Mouse (Mus musculus): Measurements from ENCODE around the gene Adamts3. TPM values are rescaled to one million over a fixed set of nuclear protein-coding genes. Genes with fewer than 3 reads are reported as not detected.

Adamts3 gene
- polyA plus RNA-seq (2015; fragmentation: Nextera tagmentation; extraction: Ambion mirVana) = 3.9 and 4.4 TPM in 2 replicates

DNA sequence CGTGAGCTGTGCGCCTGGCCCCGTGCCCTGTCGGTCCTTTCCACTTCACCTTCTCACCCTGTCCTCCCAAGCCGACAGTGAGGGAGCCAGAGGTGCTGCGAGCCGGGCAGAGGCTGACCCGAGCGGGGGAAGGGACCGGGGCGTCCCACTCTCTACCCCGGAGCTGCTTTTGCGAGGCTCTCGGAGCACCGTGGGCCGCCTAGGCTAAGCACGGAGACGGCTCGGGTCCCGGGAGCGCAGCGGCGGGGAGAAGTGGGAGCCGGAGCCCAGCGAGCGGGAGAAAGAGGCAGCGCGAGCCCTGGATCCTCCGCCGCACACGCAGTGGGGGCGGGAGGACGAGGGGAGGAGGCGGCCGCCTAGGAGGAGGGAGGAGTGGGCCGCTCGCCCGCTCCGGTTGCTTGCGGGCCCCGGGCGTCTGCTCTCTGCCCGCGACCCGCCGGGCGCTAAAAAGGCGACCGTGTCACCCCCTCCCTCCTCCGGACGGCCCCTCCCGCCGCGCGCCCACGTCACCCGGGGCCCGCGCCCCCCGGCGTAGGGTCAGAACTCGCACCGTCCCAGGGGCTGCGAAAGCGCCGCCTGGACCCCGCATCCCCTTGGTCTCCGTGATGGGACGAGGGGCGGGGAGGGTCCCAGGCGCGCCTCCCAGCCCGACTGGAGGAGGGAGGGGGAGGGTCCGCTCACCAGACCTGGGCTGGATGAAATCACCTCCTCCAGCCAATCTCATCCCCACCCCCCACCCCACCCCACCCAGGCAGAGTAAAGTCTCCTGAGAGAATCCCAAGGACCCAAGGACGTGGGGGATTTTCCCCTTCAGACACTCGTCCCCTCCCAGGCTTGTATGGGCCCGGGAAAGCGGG is at the start of gene Adamts3:
TSS of gene Adamts3 (minus strand) at position 284 of the 857 bp plus-strand sequence.
- peak within 1 kb of the TSS; percentile 99 for H3K4me2 ChIP-seq (ENCODE audit: low read length)
- H3K9me3 ChIP-seq (ENCODE audit: control insufficient read depth, low read length) = 0 out of 2 replicates have a peak, but pooled peaks cover 2% of the 10 kb centered on the region
- peak within 1 kb of the TSS; percentile 76 for H3K4me3 ChIP-seq (ENCODE audit: low read length)
- no peaks in the 10 kb centered on the region for H3K27me3 ChIP-seq (replicated peaks; ENCODE audit: control insufficient read depth, insufficient read depth, low read length)
- H3K4me1 ChIP-seq (ENCODE audit: control insufficient read depth, insufficient read depth, low read depth, low read length) = peaks cover 2% of the 10 kb centered on the region; the same call in 1 of the 2 replicates
- no peaks in the 10 kb centered on the region for H3K36me3 ChIP-seq (ENCODE audit: control insufficient read depth, insufficient read depth, low read length)
- under 1% methylated on average over 49 of the region's 78 CpGs for WGBS
- H3K9ac ChIP-seq (ENCODE audit: low read depth, low read length) = peak within 1 kb of the TSS; percentile 84
- peak within 1 kb of the TSS; percentile 66; the same call in 1 of the 2 replicates for H3K27ac ChIP-seq (ENCODE audit: low read depth, low read length)
- ATAC-seq = peak; percentile 88

DNA sequence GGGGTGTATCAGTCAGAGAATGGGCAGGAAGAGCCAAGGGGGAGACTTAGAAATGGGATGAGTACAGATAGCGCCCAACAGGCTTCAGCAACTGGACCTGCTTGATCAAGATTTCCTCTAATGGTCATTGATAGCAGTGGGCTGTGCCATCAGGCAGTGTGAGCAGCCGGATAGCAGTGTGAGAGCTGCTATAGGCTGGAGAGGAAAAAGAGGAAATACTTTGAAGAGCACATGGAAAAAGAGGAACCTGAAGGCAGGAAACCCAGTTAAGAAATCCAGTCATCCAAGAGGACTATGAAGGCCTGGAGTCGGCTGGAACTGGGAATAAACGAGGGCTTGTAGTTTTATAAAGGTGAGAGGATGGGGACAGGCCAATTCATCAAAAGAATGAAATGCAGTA is 48.4 kb upstream of the Adamts3 start:
- Histone ChIP-seq H3K36me3 (ENCODE audit: control insufficient read depth, insufficient read depth, low read length) (no peaks in the 10 kb centered on the region), H3K4me2 (ENCODE audit: low read length) (no peak overlapping the region), H3K9ac (ENCODE audit: low read depth, low read length) (no peak overlapping the region), H3K4me3 (ENCODE audit: low read length) (no peak overlapping the region), H3K9me3 (ENCODE audit: control insufficient read depth, low read length) (no peaks in the 10 kb centered on the region), H3K27ac (ENCODE audit: low read depth, low read length) (no peak overlapping the region), H3K4me1 (ENCODE audit: control insufficient read depth, insufficient read depth, low read depth, low read length) (no peaks in the 10 kb centered on the region), H3K27me3 (replicated peaks; ENCODE audit: control insufficient read depth, insufficient read depth, low read length) (no peaks in the 10 kb centered on the region)
- WGBS = 87% methylated on average over 4 of the region's 4 CpGs
- ATAC-seq = no peak

DNA sequence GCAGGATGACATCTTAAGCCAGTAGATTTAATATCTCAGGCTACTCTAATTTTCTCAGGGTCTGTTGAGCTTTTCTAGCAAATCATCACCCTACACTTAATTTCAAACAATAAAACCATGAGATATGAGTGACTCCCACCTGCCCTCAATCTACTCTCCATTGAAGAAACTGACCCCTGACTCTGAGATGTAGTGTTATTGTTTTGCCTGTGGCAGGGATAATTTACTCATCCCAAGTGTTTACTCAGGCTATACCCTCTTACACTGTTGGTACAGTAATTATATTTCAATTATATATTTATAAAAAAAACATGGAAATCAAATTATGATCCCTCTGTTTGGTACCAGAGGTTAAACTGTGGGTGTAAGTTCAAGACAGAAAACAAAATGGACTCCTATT is 29.2 kb upstream of the Adamts3 start:
- ATAC-seq = 0 out of 2 replicates have a peak, but pooled peaks have one; percentile 50
- no peak overlapping the region for H3K27ac ChIP-seq (ENCODE audit: low read depth, low read length)
- H3K4me2 ChIP-seq (ENCODE audit: low read length) = no peak overlapping the region
- H3K4me3 ChIP-seq (ENCODE audit: low read length) = no peak overlapping the region
- no peaks in the 10 kb centered on the region for H3K27me3 ChIP-seq (replicated peaks; ENCODE audit: control insufficient read depth, insufficient read depth, low read length)
- no peak overlapping the region for H3K9ac ChIP-seq (ENCODE audit: low read depth, low read length)
- no peaks in the 10 kb centered on the region for H3K36me3 ChIP-seq (ENCODE audit: control insufficient read depth, insufficient read depth, low read length)
- no peaks in the 10 kb centered on the region for H3K9me3 ChIP-seq (ENCODE audit: control insufficient read depth, low read length)
- H3K4me1 ChIP-seq (ENCODE audit: control insufficient read depth, insufficient read depth, low read depth, low read length) = no peaks in the 10 kb centered on the region

DNA sequence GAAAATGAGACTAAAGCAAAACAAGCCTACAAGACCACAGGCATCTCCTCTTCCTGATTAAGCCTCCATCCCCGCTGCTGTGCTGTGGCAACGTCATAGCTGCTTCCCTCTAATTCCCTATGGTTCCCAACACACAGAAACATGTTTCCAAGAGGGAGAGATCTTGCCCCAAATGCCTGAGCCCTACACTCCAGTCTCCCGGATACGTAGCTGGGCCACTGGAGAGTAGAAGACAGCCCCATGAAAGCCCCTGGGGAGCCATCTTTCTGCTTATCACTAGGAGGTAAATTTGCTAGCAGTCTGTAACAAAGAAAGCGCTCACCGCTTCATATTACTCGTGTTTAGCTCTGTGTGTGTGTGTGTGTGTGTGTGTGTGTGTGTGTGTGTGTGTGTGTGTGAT is 28.8 kb upstream of the Adamts3 start:
- H3K27ac ChIP-seq (ENCODE audit: low read depth, low read length) = no peak overlapping the region
- peak overlapping the region; percentile 19 for H3K4me2 ChIP-seq (ENCODE audit: low read length)
- H3K4me1 ChIP-seq (ENCODE audit: control insufficient read depth, insufficient read depth, low read depth, low read length) = no peaks in the 10 kb centered on the region
- no peaks in the 10 kb centered on the region for H3K9me3 ChIP-seq (ENCODE audit: control insufficient read depth, low read length)
- peak; percentile 85 for ATAC-seq
- no peak overlapping the region for H3K9ac ChIP-seq (ENCODE audit: low read depth, low read length)
- WGBS = 22% methylated on average over 7 of the region's 7 CpGs
- no peaks in the 10 kb centered on the region for H3K27me3 ChIP-seq (replicated peaks; ENCODE audit: control insufficient read depth, insufficient read depth, low read length)
- H3K36me3 ChIP-seq (ENCODE audit: control insufficient read depth, insufficient read depth, low read length) = no peaks in the 10 kb centered on the region
- no peak overlapping the region for H3K4me3 ChIP-seq (ENCODE audit: low read length)

DNA sequence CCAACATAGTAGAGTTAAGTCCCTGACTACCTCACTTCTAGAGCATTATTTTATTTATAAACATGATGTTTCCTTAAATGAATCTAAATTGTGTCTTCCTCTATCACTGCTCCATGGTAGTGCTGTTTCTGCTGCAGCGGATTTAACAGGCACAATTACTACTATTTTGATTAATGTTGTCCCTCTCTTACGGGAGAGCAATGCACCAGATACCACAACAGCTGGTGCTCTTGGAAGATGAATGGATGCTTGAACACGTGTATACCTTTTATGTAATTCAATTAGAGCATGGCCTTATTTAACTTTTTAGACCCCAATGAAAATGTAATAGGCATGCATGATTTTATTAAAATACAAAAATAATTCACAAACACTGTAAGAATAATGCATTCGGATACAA is 28.4 kb upstream of the Adamts3 start:
- WGBS = 47% methylated on average over 4 of the region's 4 CpGs
- Histone ChIP-seq H3K9me3 (ENCODE audit: control insufficient read depth, low read length) (no peaks in the 10 kb centered on the region), H3K36me3 (ENCODE audit: control insufficient read depth, insufficient read depth, low read length) (no peaks in the 10 kb centered on the region), H3K27ac (ENCODE audit: low read depth, low read length) (no peak overlapping the region), H3K9ac (ENCODE audit: low read depth, low read length) (no peak overlapping the region), H3K4me3 (ENCODE audit: low read length) (no peak overlapping the region), H3K27me3 (replicated peaks; ENCODE audit: control insufficient read depth, insufficient read depth, low read length) (no peaks in the 10 kb centered on the region), H3K4me2 (ENCODE audit: low read length) (no peak overlapping the region), H3K4me1 (ENCODE audit: control insufficient read depth, insufficient read depth, low read depth, low read length) (no peaks in the 10 kb centered on the region)
- ATAC-seq = peak; percentile 67; the same call in 1 of the 2 replicates

DNA sequence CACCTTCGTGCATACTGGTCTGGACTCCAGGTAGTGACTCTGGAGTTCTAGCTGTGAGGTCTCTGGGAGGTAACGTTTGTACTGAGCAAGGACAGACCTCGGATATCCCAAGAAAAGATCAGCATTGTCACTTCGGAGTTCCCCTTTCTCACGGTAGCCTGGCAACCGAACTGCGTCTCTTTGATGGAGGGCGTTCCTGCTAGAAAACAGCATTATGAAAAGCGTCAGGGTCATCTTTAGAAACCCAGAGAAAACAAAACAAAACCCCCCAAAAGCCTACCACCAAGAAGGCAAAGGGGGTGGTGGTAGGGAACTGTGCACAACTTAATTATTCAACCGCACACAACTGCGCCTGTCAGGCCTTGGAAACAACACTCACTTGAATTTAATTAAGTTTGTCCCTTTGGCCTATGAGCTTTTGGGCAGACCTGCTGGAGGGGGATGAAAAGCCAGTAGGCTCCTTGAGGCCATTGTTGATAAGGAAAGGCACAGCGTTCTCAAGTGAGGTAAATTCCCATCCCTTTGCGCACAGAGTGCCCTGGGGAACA is 23.8 kb upstream of the Adamts3 start:
- H3K9ac ChIP-seq (ENCODE audit: low read depth, low read length) = no peak overlapping the region
- no peak overlapping the region for H3K4me3 ChIP-seq (ENCODE audit: low read length)
- H3K4me2 ChIP-seq (ENCODE audit: low read length) = no peak overlapping the region
- H3K9me3 ChIP-seq (ENCODE audit: control insufficient read depth, low read length) = no peaks in the 10 kb centered on the region
- no peak; the same call in 1 of the 2 replicates for ATAC-seq
- H3K36me3 ChIP-seq (ENCODE audit: control insufficient read depth, insufficient read depth, low read length) = no peaks in the 10 kb centered on the region
- no peak overlapping the region for H3K27ac ChIP-seq (ENCODE audit: low read depth, low read length)
- WGBS = 15% methylated on average over 13 of the region's 13 CpGs
- no peaks in the 10 kb centered on the region for H3K27me3 ChIP-seq (replicated peaks; ENCODE audit: control insufficient read depth, insufficient read depth, low read length)
- H3K4me1 ChIP-seq (ENCODE audit: control insufficient read depth, insufficient read depth, low read depth, low read length) = no peaks in the 10 kb centered on the region

DNA sequence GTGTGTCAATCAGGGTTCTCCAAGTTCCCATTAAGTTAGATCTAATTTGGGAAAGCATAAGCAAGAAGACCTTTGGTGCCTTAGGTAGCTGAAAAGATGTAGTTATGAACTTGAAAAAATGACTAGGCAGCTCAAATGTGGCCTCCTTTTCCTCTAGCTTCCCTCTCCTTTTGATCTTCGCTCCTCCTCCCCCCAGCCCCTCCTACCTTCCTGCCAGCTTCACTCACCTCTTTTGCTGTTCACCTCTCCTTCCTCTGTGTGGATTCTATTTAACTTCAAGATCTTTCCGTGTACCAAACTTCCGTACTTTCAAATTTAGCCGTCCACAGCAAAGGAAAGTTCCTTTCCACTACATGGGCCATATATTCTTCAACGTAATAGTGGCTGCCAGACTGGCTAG is 17.9 kb upstream of the Adamts3 start:
- Histone ChIP-seq H3K27ac (ENCODE audit: low read depth, low read length) (no peak overlapping the region), H3K9ac (ENCODE audit: low read depth, low read length) (no peak overlapping the region), H3K9me3 (ENCODE audit: control insufficient read depth, low read length) (no peaks in the 10 kb centered on the region), H3K4me2 (ENCODE audit: low read length) (no peak overlapping the region), H3K36me3 (ENCODE audit: control insufficient read depth, insufficient read depth, low read length) (no peaks in the 10 kb centered on the region), H3K4me1 (ENCODE audit: control insufficient read depth, insufficient read depth, low read depth, low read length) (no peaks in the 10 kb centered on the region), H3K4me3 (ENCODE audit: low read length) (no peak overlapping the region), H3K27me3 (replicated peaks; ENCODE audit: control insufficient read depth, insufficient read depth, low read length) (no peaks in the 10 kb centered on the region)
- WGBS = 88% methylated on average over 5 of the region's 5 CpGs
- no peak for ATAC-seq

DNA sequence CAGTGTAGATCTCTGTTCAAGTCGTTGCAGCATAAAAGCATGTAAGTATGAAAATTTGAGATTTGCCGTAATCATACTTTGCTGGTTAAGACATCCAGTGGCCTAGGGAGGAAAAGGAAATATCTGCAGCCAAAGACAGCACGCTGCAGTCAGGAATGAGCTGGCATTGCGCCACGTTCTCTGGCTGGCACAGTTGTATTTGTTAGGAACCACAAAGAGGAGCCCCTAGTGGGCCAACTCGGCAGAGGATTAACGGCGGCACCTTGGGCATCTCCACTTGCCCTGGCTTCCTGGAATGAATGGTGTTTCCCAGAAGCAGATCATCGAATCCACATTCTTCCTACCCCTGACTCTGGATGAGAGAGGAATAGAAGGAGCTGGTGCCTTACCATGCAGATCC is 14.4 kb upstream of the Adamts3 start:
- 53% methylated on average over 9 of the region's 9 CpGs for WGBS
- Histone ChIP-seq H3K4me1 (ENCODE audit: control insufficient read depth, insufficient read depth, low read depth, low read length) (no peaks in the 10 kb centered on the region), H3K36me3 (ENCODE audit: control insufficient read depth, insufficient read depth, low read length) (no peaks in the 10 kb centered on the region), H3K4me2 (ENCODE audit: low read length) (no peak overlapping the region), H3K27me3 (replicated peaks; ENCODE audit: control insufficient read depth, insufficient read depth, low read length) (no peaks in the 10 kb centered on the region), H3K27ac (ENCODE audit: low read depth, low read length) (no peak overlapping the region), H3K9ac (ENCODE audit: low read depth, low read length) (no peak overlapping the region), H3K4me3 (ENCODE audit: low read length) (no peak overlapping the region), H3K9me3 (ENCODE audit: control insufficient read depth, low read length) (no peaks in the 10 kb centered on the region)
- peak; percentile 79 for ATAC-seq

DNA sequence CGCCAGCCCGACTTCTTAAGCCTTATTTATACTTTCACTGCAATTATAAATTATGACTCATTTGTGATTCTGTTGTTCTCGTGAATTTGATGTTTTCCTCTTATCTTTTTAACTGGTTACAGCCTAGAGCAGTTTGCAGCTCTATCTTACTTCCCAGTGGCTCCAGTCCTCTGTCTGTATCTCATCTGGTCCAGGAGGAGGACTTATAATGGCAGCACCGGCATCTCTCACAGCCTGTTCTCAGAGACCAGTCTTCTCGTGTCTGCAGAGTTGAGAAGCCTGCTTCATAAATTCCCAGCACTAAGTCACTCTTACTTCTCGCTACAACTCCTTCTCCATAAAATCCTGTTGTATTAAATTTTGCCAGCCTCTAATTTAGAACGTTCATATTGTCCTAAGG is 12.4 kb upstream of the Adamts3 start:
- Histone ChIP-seq H3K4me1 (ENCODE audit: control insufficient read depth, insufficient read depth, low read depth, low read length) (no peaks in the 10 kb centered on the region), H3K9ac (ENCODE audit: low read depth, low read length) (no peak overlapping the region), H3K4me3 (ENCODE audit: low read length) (no peak overlapping the region), H3K27ac (ENCODE audit: low read depth, low read length) (no peak overlapping the region), H3K4me2 (ENCODE audit: low read length) (no peak overlapping the region), H3K27me3 (replicated peaks; ENCODE audit: control insufficient read depth, insufficient read depth, low read length) (no peaks in the 10 kb centered on the region), H3K9me3 (ENCODE audit: control insufficient read depth, low read length) (no peaks in the 10 kb centered on the region), H3K36me3 (ENCODE audit: control insufficient read depth, insufficient read depth, low read length) (no peaks in the 10 kb centered on the region)
- WGBS = 89% methylated on average over 7 of the region's 7 CpGs
- no peak for ATAC-seq
